Mouse (Mus musculus) frontal cortex, postnatal 36 days (tissue): Measurements from ENCODE around the gene Spi1.

Source experiments
- DNase-seq, 2 experiments: peaks; one replicate each; pipeline ENCODE4 v3.0.0; 2022; ENCODE audit warnings: low spot score in 2 of 2

Spi1 gene

DNA sequence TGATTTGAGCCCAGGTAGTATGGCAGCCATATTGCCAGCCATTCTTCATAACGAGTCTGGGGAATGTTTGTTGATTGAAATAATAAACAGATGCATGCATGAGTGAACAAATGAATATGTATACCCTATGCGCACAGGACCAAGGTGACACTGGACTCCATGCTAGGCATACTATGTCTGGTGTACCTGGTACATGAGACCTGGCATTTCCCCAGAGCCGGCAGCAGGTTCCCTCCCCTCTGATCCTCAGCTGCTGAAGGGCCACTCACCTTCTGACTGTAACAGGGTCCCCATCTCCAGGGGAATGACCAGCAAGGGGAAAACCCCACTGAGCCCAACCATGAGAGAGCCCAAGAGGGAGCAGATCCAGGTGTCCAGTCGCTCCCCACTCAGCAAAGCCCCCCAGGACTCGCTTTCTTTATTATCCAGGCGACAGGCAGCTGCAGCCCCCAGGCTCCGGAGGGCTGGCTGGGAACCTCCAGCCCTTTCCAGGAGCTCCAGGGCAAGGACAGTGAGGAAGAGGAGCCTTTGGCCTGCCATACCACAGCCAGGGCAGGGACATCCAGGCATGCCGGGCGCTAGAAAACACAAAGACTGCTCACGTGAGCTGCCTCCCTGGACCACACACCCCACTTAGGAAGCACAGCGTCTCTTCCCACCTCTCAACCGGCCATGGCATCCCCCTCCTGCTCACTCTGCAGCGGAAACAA, 13.9 kb upstream of the Spi1 start:
- no peak for DNase-seq

DNA sequence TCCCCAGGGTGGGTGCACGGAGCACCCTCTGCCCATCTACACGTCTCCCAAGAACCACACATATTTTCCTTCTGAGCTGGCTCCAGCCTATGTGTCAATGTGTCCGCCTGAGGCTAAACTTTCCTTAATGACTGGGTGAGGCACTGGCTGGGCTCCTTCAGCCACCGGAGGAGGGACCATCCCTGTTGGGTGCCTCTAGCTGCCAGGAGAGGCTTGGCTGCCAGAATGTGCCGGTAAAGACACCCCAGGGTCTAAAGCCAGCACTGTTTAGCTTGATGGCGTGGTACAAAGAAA, 13.4 kb upstream of the Spi1 start:
- no peak for DNase-seq

DNA sequence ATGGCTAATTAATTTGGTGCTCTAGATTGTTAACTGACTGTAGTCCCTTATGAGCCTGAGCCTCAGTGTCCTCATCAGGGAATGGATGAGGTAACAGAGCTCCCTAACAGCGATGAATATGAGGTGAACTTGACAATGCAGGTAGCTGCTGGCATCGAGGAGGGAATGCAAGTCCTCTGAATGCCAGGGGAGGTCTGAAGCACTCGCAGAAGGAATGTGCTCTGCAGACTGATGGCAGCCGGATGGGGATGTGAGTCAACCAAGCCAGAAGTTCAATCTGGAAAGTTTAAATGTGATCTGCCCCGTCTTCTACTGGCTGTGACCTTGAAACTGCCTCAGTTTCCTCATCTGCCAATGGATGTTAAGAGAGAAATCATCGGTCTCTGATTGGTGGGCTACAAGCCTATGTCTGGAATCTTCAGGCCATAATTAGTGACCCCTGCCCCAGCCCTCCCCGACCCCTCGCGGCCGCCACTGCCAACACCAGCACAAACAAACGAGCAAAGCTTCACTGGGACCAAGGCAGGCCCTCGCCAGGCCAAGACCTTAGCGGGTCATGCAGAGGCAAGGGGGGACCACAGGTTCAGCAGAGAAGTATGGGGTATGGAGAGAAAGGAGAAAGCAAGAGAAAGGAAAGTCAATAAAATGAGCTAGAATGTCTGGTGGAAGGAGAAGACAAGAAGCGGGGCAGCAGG, 12.7 kb upstream of the Spi1 start:
- no peak for DNase-seq

DNA sequence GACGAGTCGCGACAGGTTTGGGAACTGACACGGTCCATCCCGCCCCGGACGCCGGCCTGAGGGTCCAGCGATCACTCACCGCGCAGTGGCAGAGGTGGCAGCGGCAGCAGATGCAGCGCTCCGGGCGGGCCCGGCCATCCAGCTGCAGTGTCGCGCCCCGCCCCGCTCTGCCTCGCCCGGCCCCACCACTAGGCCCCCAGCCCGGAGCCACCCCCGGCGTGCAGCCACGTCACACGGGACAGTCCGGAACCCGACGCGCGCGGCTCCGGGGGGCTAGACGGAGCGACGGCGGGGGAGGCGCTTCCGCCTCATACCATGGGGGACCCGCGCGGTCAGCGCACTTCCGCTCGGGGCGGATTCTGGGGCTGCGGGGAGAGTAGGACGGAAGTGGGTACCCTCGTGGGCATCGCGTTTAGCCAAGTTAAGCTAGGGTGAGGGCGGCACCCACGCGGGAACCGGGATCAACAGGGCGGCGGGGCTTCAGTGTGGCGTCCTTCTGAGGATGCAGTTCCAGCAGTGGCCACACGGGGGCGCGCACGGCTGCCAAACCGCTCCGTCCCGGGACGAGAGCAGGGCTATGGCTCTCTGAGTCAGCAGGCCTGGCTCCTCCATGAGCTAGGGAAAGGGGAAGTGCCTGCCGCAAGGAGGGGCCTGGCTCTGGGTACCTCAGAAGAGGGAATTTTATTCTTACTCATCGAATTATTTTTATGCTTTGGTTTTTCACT, 12.0 kb upstream of the Spi1 start, which contains the start of gene Slc39a13:
Slc39a13 (minus strand) TSS at position 342 of the 725 bp plus-strand sequence.
- DNase-seq = peak; percentile 96 to 97

DNA sequence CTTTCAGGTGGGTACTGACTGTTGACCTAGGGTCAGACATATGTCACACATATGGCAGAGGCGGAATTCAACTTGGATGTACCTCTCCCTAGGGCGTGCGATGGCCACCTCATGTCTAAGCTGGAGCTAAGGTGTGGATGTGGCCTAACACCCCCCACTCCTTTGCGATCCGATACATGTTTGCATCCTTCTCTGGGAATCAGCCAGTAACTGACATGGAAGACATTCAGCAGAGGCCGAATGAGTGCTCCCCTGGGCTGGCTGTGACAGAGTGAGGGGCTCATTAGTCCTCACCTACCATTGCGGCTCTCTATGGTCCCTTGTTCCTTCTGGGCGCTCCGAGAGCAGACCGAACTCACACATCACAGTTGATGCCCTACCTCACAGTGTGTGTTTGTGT, 11.1 kb upstream of the Spi1 start:
- no peak for DNase-seq

DNA sequence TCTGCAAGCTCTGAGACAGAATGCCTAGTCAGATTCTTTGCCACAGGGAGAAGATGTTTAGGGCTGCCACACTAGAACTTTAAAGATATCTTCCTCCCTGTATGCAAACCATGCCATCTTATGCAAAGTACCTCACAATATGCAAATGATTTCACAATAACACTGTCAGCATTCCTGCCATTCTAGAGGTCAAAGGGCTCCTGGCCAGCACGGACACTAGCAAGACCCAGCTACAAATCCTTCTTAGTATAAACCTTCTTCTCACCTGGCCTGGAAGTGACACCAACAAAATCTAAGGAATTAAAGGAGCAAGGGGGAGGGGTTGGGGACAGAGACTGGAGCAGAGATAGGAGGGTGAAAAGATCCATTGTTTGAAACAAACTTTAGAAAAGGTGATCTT, 10.1 kb upstream of the Spi1 start:
- DNase-seq = no peak

DNA sequence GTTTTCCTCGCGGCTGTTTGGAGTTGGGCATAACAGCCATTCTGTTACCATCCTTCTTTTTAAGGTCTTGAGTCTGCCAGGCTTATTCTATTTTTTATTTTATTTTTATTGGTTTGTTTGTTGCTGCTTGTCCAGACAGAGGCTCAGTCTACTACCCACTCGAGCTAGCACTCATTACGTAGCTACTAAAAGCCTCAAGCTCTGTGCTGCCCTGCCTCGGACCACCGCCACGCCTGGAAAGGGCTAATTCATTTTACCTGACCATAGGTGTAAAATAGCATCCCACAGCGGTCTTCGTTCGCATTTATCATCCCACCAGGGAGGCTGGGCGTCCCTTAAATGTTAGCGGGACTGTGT, 4.3 kb upstream of the Spi1 start:
- no peak for DNase-seq

DNA sequence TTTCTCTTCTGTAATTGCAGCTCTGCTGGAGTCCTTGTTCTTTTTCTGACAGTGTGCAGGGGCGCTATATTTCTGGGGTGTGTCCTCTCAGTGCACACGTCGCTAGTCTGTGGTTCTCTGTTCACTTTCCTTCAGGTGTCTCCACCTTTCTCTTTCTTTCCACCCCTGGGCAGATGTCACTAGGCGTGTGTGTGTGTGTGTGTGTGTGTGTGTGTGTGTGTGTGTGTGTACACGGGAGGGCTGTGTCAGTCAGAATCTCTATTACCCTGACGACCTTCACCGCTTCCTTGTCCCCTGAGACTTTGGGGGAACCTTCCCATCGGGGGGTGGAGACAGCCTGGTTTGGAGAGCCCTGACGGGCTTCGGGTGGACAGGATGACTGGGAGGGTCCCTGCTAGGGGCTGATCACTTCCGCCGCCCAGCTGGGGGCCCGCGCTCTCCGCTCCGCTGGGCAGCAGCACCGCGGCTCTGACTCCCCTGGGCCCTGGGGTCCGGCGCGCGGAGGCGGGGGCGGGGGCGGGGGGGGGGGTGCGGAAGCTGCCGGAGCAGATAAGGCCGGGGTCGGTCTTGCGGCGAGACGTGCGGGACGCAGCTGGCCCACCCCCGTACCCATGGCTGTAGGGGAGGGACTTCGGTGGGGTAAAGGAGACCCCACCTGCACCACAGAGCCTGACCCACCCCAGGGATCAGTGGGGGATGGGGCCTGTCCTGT, 3.7 kb upstream of the Spi1 start:
- no peak for DNase-seq

DNA sequence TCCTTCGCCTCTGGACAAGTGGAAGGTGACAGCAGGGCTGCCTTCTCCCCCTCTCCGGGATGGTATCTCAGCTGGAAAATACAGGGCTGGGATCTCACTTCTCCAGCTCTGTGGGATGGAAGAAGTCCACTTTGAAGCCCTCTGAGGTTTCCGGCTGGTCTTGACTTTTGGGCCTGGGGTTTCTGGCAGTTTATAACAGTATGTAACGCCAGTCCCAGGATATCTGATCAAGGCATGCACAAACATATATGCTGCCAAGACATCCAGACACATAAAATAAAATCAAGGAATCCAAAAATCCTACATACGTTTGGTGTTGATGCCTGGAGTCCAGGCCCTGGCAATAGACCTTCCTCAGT, 3.2 kb upstream of the Spi1 start:
- DNase-seq = no peak

DNA sequence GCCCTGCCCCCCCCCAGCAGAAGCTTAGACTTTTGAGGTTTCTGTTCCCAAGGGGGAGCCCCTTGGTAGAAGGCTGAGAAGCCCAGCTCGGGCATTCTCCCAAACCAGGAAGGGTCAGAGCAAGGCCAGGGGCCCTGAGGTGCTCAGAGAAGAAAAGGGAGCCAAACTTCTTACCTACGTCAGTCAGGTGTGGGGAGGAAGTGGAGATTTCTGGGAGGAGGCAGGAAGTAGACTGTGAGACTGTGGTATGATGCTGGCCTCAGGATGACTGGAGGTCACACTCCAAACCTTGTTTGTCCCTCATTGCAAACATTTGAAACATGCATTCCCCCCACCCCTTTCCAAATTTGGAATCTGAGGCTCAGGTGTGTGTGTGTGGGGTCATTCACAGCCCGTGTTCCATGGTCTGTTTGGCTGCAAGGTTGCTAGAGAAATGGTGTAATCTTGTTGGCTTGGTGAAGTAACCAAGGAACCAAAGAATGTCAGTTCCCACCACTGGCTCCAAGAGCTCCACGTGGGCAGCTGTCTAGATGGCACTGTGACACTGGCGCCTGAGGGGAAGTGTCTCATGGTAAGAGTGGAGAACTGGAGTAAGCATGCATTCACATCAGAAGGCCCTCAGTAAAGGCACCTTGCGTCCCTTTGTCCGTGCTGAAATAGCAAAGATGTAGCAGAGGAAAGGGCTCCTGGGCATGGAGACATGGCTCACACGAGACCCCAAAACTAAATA, 1.2 kb upstream of the Spi1 start:
- no peak for DNase-seq

DNA sequence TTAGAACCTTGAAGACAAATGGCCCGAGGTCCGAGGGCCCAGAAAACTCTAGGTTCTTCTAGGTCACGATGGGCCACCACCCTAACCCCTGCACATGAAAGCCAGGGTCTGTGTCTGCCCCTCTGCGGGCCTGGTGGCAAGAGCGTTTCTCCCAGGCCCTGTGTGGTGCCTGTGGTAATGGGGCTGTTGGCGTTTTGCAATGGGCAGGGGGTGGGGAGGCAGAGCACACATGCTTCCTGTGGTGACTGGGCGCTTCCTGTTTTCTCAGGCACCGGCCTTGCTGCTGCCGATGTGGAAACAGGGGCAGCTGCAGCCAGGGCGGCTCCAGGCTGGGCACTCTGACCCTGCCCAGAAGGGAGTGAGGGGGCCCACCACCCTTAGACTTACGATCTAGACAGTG, 654 bp downstream of the Spi1 start:
- DNase-seq = no peak

DNA sequence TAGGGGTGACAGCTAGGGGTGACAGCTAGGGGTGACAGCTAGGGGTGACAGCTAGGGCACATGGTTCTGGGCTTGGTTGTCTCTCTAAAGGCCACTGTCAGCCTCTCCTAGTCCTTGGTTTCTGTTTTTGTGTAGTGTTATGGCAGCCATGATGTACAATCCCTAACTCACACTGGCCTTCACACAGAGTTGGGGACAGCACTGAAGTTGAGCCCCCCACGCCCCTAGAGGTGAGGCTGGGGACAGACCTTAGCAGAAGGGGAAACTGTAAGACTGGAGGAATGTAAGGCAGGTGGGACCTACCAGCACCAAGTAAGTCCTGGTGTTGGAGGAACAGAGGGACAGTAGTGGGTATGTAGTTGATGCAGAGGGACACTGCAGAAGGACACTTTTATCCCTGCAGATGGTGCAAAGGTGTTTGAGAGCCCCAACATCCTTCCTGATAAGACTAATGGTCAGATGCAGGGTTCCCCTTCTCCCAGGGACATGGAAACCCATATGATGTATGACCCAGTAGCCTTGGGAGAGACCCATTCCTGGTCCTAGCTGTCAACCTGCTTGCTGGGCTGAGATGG, 1.3 kb downstream of the Spi1 start:
- no peak for DNase-seq

DNA sequence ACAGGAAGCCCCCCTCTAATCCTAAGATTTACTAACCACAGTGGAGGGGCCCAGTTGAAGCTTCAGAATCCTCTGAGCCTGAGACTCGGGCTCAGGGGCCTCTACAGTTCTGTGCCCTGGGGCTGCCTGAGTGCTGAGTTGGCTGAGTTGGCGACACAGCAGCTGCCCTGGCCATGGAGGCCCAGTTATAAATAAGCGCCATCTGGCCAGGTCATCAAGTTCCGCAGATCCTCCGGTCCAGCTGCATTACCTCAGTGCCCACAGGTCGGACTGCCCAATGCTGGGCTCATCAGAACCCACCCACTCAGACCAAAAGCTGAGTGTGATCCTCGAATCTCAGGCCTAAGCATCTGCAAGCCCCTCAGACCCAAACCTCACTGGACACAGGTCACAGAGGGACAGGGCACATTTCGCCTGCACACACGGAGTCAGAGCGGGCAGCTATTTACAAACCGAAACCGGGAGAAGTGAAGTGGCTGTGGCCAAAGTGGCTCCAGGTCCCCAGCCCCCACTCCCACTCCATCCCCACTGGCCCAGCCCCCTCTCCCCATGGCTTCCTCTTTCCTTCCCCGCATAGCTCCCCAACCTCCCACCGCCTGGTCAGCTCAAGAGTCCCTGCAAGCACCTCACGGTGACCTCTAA, 2.1 kb downstream of the Spi1 start:
- DNase-seq = no peak

DNA sequence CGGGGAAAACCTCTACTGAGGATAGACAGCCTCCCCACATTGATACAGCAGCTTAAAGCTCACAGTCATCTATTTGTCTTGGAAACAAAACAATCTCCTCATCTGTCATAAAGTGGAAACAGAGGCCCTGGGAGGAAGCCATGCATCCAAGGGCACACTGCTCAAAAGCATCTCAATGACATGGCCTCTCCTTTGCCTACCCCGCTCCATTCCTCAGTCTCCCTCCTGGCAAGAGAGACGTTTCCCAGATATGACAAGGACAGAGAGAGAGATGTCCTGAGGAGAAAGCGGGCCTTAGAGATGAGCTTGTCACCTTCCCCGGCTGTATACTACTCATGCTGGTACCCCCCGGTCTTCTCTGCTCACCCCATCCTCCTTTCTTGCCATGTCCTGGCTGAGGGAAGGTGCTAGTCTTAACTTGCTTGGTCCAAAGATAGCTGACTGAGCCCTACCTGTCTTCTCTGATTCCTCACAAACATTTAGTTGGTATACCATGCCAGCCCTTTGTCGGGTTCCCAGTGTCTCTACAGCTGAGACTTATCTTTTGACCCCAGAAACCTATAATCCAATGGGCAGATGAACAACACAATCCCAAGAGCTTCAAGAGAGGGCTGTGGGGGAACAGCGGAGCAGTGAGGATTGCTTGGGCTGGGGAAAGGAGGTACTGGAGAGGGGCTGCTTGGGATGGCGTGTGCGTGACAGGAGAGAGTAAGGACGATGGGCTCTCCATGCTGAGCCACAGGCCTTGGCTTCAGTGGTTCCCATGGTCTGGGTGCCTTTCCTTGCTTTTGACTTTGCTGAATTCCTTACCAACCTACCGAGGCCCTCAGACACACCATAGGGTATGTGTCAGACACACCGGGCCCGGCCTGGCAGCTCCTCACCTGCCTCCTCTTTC, 3.6 kb downstream of the Spi1 start:
- no peak for DNase-seq

DNA sequence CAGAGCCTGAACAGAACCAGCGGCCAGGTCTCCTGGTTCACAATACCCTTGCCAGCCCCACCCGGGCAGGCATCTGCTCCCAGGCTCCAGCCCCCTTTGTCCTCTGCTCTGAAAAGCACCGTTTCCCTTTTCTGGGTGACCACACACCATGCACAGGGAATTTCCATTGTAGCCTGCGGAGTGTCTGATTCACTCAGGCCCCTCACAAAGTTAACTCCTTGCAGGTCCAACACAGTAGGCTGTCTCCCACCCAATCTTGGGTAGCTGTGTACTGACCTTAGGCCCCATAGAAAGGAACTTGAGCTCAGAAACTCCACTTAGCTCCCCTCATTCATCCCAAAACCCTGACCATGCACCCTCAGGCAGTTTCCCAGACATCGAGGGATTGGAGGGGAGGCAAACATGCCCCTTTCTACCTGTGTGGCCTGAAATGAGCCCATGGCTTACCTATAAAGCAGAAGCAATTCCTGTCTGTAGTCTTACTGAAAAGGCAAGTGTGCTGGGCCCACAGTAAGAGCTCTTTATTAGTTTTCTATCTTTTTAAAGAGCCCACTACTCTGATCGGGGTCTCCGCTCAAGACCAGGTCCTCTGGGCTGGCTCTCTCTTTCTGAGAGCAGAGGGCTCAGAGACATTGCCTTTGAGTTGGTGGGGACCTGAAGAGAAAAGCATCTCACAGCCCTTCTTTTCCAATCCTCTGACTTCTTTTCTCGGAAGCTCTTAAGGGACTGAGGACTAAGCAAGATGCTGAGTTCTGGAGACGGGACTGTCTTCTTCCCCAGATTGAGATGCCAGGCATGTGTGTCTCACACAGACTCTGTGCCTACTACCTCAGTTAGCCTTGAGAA, 4.4 kb downstream of the Spi1 start:
- DNase-seq = no peak

DNA sequence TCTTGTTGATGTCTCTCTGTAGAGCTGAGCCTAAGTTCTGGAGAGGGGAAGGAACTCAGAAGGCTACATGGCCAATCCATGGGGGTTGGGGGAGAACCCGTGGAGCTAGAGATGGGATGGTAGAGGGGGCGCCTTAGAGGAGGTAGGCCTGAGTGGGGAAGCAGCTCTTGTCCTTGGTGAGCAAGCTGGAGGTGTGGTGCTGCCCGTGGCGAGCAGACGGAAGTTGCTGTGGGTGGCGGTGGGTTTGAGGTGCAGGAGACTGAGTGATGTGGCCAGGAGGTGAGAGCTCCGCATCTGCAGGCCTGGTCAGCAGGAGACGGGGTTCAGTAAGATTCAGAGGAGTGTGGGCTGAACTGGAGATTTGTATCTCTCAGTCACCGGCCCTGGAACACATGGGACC, 5.3 kb downstream of the Spi1 start:
- no peak for DNase-seq

DNA sequence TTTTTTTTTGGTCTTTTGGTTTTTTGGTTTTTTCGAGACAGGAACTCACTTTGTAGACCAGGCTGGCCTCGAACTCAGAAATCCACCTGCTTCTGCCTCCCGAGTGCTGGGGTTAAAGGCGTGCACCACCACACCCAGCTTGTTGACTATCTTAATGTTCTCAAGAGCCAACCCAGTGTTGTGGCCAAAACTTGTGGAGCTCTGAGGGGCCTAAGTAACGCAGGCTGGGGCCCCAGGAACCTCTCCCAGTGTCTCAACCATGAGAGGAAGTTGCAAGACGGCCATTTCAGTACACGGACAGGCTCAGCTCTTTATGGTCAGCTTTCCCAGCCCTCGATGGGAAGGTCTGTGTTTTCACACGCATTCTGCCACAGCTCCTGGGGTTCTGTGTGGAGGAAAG, 6.8 kb downstream of the Spi1 start:
- no peak for DNase-seq

DNA sequence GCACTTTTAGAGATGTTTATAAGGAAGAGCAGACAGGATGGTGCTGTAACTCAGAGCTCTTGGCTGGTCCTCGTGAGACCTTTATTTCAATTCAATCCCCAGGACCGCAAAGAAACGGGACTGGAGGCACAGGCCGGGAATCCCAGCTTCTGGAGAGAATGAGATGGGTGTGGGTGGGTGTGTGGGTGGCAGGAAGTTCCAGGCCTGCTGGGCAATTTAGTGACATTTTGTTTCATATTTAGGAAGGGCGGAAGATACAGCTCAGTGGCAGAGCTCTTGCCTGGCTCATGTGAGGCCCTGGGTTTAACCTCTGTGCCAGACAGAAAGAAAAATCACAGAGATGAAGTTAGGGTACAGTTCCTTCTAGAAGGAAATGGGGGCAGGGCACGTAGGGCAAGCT, 8.0 kb downstream of the Spi1 start:
- no peak for DNase-seq

DNA sequence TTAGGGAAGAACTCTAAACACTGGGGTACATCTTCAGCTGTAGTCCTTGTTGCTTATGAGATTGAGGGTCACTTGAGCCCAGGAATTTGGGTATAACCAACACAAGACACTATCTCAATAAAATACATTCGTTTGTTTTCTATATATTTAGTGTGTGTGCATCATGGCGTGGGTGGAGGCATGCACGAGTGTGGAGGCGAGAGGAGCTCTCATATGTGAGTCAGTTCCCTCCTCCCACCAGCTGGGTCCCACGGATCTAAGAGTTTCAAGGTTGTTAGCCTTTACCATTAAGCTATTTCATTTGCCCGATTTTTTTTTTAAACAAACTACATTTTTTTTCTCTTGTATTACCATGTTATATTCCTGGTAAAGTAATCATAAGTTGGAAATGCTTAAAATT, 8.6 kb downstream of the Spi1 start:
- no peak for DNase-seq
